ENCODE assay signal across 8 mouse cellular contexts in the genomic region with DNA sequence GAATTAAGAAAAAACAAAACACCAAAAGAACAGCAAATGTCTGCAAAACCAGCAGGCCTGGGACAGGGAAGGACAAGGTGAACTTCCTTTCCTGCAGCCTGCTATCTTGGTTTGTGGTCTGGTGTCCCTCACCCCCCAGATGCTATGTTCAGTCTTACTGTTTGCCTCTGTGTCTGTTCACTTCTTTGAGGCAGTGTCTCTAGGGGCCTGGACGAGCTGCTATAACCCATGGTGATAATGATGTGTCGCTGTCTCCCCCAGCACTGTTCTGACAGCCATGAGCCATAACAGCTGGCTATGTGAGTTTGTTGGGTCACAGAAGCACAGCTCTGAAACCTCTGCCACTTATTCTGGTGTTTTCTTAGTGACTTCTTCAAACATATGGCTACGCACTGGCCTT. TPM values are rescaled to one million over a fixed set of nuclear protein-coding genes. Genes with fewer than 3 reads are reported as not detected.
DNase-seq lines count a peak whose midpoint lies in the region; ATAC-seq lines count a peak whose summit lies in the region.

No protein-coding gene starts in this region.

- H3K4me3 ChIP-seq in liver, embryonic 11.5 days (ENCODE audit: low read depth, low read length): no peak overlapping the region

- H3K27me3 ChIP-seq in liver, embryonic 11.5 days (replicated peaks; ENCODE audit: control insufficient read depth, insufficient read depth, low read length): peaks cover 10% of the 10 kb centered on the region
- H3K27me3 ChIP-seq in splenic B cell, adult 2 months (ENCODE audit: control insufficient read depth, insufficient read depth, low read length, poor library complexity, severe bottlenecking): no peaks in the 10 kb centered on the region

- intact Hi-C loops in heart, postnatal 14 days (cut with DNase I): loop anchor here (1.0 kb wide), 1 partner anchor 23 kb away; a partner anchor contains a TSS

- H3K9me3 ChIP-seq in liver, embryonic 11.5 days (ENCODE audit: control insufficient read depth, low read length): no peaks in the 10 kb centered on the region

- DNase-seq in A20 (ENCODE audit: low read depth, low spot score) (peak; percentile 59), MN1 (ENCODE audit: low spot score) (peak; percentile 54)
- peak; percentile 59 to 68 for DNase-seq in heart, postnatal 14 days
- DNase-seq in liver, embryonic 11.5 days (ENCODE audit: low spot score): no peak
- DNase-seq in splenic B cell, adult 2 months (ENCODE audit: low read depth, low spot score): peak; percentile 55
- DNase-seq in right cerebral cortex, postnatal 36 days (ENCODE audit: low spot score in 2 of 2): no peak
- no peak for DNase-seq in cerebellum, postnatal 25 days
- DNase-seq in spleen, adult 12 weeks (ENCODE audit: low spot score): no peak

- ATAC-seq in liver, embryonic 11.5 days (replicated peaks; ENCODE audit: low FRiP score): no peak

- H3K4me1 ChIP-seq in liver, embryonic 11.5 days (replicated peaks; ENCODE audit: control insufficient read depth, insufficient read depth, low read length): peaks cover 45% of the 10 kb centered on the region

- 0 out of 2 replicates have a peak overlapping the region, but pooled peaks have one; percentile 2 for H3K27ac ChIP-seq in liver, embryonic 11.5 days (ENCODE audit: low read depth, low read length)

- no peaks in the 10 kb centered on the region for H3K36me3 ChIP-seq in liver, embryonic 11.5 days (ENCODE audit: control insufficient read depth, insufficient read depth, low read length)
- no peaks in the 10 kb centered on the region for H3K36me3 ChIP-seq in splenic B cell, adult 2 months (ENCODE audit: control insufficient read depth, insufficient read depth, low read length, poor library complexity, severe bottlenecking)

- H3K9ac ChIP-seq in liver, embryonic 11.5 days (ENCODE audit: low read depth, low read length): no peak overlapping the region

- no peak overlapping the region for H3K4me2 ChIP-seq in liver, embryonic 11.5 days

- 37% methylated on average over 3 of the region's 3 CpGs for WGBS in liver, embryonic 11.5 days

RNA-seq across cellular contexts. Expression of a gene that starts 23.2 kb away (rescaled TPM):
- 100 to 1,000 TPM; 188 to 191 TPM for total RNA-seq in heart, postnatal 14 days (2021)
- 2.7 and 4.3 TPM in 2 replicates for polyA plus RNA-seq in liver, embryonic 11.5 days (2014; fragmentation: Nextera tagmentation; extraction: Ambion mirVana)

RNA-seq across cellular contexts. Expression of a gene that starts 27.8 kb away (rescaled TPM):
- 10 to 100 TPM; 19.1 to 21.7 TPM for total RNA-seq in heart, postnatal 14 days (2021)
- polyA plus RNA-seq in liver, embryonic 11.5 days (2014; fragmentation: Nextera tagmentation; extraction: Ambion mirVana): 37.2 and 37.4 TPM in 2 replicates

RNA-seq across cellular contexts. Expression of a gene that starts 28.1 kb away (rescaled TPM):
- total RNA-seq in heart, postnatal 14 days (2021): 10 to 100 TPM; 64.8 to 70.1 TPM
- polyA plus RNA-seq in liver, embryonic 11.5 days (2014; fragmentation: Nextera tagmentation; extraction: Ambion mirVana): 77.4 and 80.0 TPM in 2 replicates

Comparison
In these comparisons a context has a peak if more than half of its experiments do, and no peak if none do; other contexts are left out.
1. DNase-seq: peak in A20 (single experiment), MN1 (single experiment), heart, postnatal 14 days (2 of 2) and splenic B cell, adult 2 months (single experiment); none in liver, embryonic 11.5 days (single experiment), right cerebral cortex, postnatal 36 days (0 of 2), cerebellum, postnatal 25 days (0 of 2) and spleen, adult 12 weeks (single experiment).